Mouse (Mus musculus) neural tube, embryonic 10.5 days (tissue): Measurements from ENCODE around the gene Rad9b.
A peak's percentile ranks its signal among the peaks of the same experiment; 100 is the strongest.
"Not testable (repeated sequence)": the region's sequence is repeated elsewhere in the genome, so short reads cannot be mapped to it uniquely, and the experiment has no call there.

ENCODE experiments used
- DNase-seq: peaks from one replicate; pipeline ENCODE4 v3.0.0-alpha.2; 2017; ENCODE audit warnings: low spot score; ENCODE audit errors: extremely low spot score

The Rad9b gene

GRCm38 (mm10) chr5:122371591-122372191, 17.7 kb upstream of the Rad9b start, which contains the start of gene Gpn3:
Gene Gpn3 (plus strand): TSS chr5:122371876.
- no peak for DNase-seq

GRCm38 (mm10) chr5:122354492-122355067, 547 bp upstream of the Rad9b start:
- no peak for DNase-seq

- no peak for DNase-seq
Observed at GRCm38 (mm10) chr5:122345777-122346176, 8.3 kb downstream of the Rad9b start.

- DNase-seq: peak; percentile 70
Observed at GRCm38 (mm10) chr5:122344260-122344659, 9.8 kb downstream of the Rad9b start.

GRCm38 (mm10) chr5:122343768-122344167, 10.3 kb downstream of the Rad9b start:
- DNase-seq: no peak

- no peak for DNase-seq
Observed at GRCm38 (mm10) chr5:122342874-122343273, 11.2 kb downstream of the Rad9b start.

- DNase-seq: no peak
Observed at GRCm38 (mm10) chr5:122336554-122337294, 17.3 kb downstream of the Rad9b start.

GRCm38 (mm10) chr5:122334682-122335081, 19.4 kb downstream of the Rad9b start:
- DNase-seq: no peak

GRCm38 (mm10) chr5:122330269-122330668, 23.8 kb downstream of the Rad9b start:
- no peak for DNase-seq

- no peak for DNase-seq
Observed at GRCm38 (mm10) chr5:122327283-122327682, 26.8 kb downstream of the Rad9b start.

GRCm38 (mm10) chr5:122325477-122325876, 28.6 kb downstream of the Rad9b start:
- DNase-seq: no peak

GRCm38 (mm10) chr5:122324608-122325431, 29.2 kb downstream of the Rad9b start:
- no peak for DNase-seq

GRCm38 (mm10) chr5:122323523-122323922, 30.5 kb downstream of the Rad9b start:
- DNase-seq: peak; percentile 16

GRCm38 (mm10) chr5:122320205-122320781, 33.7 kb downstream of the Rad9b start:
- no peak for DNase-seq

GRCm38 (mm10) chr5:122319474-122320204, 34.4 kb downstream of the Rad9b start:
- DNase-seq: no peak

- not testable (repeated sequence) for DNase-seq
Observed at GRCm38 (mm10) chr5:122318976-122319375, 35.1 kb downstream of the Rad9b start.

GRCm38 (mm10) chr5:122318100-122318499, 35.9 kb downstream of the Rad9b start:
- DNase-seq: no peak

- DNase-seq: no peak
Observed at GRCm38 (mm10) chr5:122317329-122318045, 36.5 kb downstream of the Rad9b start.

- no peak for DNase-seq
Observed at GRCm38 (mm10) chr5:122314966-122315667, 38.9 kb downstream of the Rad9b start.
